Mouse (Mus musculus) hindbrain, embryonic 10.5 days (tissue): Measurements from ENCODE around the gene Cdh26. TPM values are rescaled to one million over a fixed set of nuclear protein-coding genes. Genes with fewer than 3 reads are reported as not detected.

Experiments used
- DNase-seq: peaks from one replicate; pipeline ENCODE4 v3.0.0-alpha.2; 2017; ENCODE audit warnings: low spot score
- H3K27ac ChIP-seq: fragments of 300-500 bp; sonication (generic); 2 replicates; pipeline ENCODE4 v1.5.1; 2016; ENCODE audit warnings: mild to moderate bottlenecking, moderate library complexity
- H3K27me3 ChIP-seq: fragments of 300-500 bp; sonication (generic); 2 replicates; pipeline ENCODE4 v1.6.1; 2016; ENCODE audit warnings: mild to moderate bottlenecking; ENCODE audit not compliant: poor library complexity, insufficient read depth, severe bottlenecking
- H3K36me3 ChIP-seq: fragments of 300-500 bp; sonication (generic); 2 replicates; pipeline ENCODE4 v1.6.1; 2016; ENCODE audit warnings: mild to moderate bottlenecking, moderate library complexity
- H3K4me1 ChIP-seq: fragments of 300-500 bp; sonication (generic); replicated peaks from 2 replicates; pipeline ENCODE4 v1.6.1; 2016; ENCODE audit warnings: mild to moderate bottlenecking
- H3K4me3 ChIP-seq: fragments of 300-500 bp; sonication (generic); 2 replicates; pipeline ENCODE4 v1.5.1; 2016; ENCODE audit warnings: mild to moderate bottlenecking, moderate library complexity
- H3K9me3 ChIP-seq: fragments of 300-500 bp; sonication (generic); 2 replicates; pipeline ENCODE4 v1.6.1; 2016; ENCODE audit warnings: mild to moderate bottlenecking, moderate library complexity
- WGBS: fragments of 180-500 bp; shearing (Covaris S2); methylation state at CpG from one replicate; pipeline ENCODE4 v1.1.7; 2016; 5-methylcytosine and 5-hydroxymethylcytosine counted together
- polyA plus RNA-seq: library from polyadenylated mRNA; unstranded; fragments of >200 nt; fragmentation: Nextera tagmentation; extraction: Ambion mirVana; gene quantifications from 2 replicates; pipeline ENCODE4 v1.2.1, GENCODE M21; 2016

Gene Cdh26
- polyA plus RNA-seq, 1 experiment from 2014 or later: 0.63 TPM

GRCm38 (mm10) chr2:178495816-178496215 is 65.5 kb downstream of the Cdh26 start:
- no peak for DNase-seq
- Histone ChIP-seq H3K27me3 (no peaks in the 10 kb centered on the region), H3K4me1 (peaks cover 23% of the 10 kb centered on the region), H3K9me3 (no peaks in the 10 kb centered on the region), H3K27ac (no peak overlapping the region), H3K4me3 (no peak overlapping the region), H3K36me3 (no peaks in the 10 kb centered on the region)
- WGBS: 94% methylated on average over 2 of the region's 2 CpGs

GRCm38 (mm10) chr2:178497900-178498299 is 67.6 kb downstream of the Cdh26 start:
- DNase-seq: no peak
- Histone ChIP-seq H3K4me3 (no peak overlapping the region), H3K27ac (no peak overlapping the region), H3K27me3 (no peaks in the 10 kb centered on the region), H3K4me1 (peaks cover 14% of the 10 kb centered on the region; the same call in 1 of the 2 replicates), H3K36me3 (no peaks in the 10 kb centered on the region), H3K9me3 (no peaks in the 10 kb centered on the region)
- WGBS: 94% methylated on average over 1 of the region's 1 CpGs

GRCm38 (mm10) chr2:178498409-178498808 is 68.1 kb downstream of the Cdh26 start:
- Histone ChIP-seq H3K9me3 (no peaks in the 10 kb centered on the region), H3K27me3 (no peaks in the 10 kb centered on the region), H3K4me1 (peaks cover 14% of the 10 kb centered on the region; the same call in 1 of the 2 replicates), H3K27ac (no peak overlapping the region), H3K4me3 (no peak overlapping the region), H3K36me3 (no peaks in the 10 kb centered on the region)
- WGBS: 80% methylated on average over 5 of the region's 5 CpGs
- DNase-seq: no peak

- Histone ChIP-seq H3K9me3 (no peaks in the 10 kb centered on the region), H3K27me3 (no peaks in the 10 kb centered on the region), H3K4me1 (no peaks in the 10 kb centered on the region), H3K4me3 (no peak overlapping the region), H3K36me3 (no peaks in the 10 kb centered on the region), H3K27ac (peak overlapping the region; percentile 35; the same call in 1 of the 2 replicates)
- WGBS: 87% methylated on average over 10 of the region's 10 CpGs
- DNase-seq: no peak
Measured at GRCm38 (mm10) chr2:178502469-178502868, 72.1 kb downstream of the Cdh26 start.

GRCm38 (mm10) chr2:178506056-178506455 is 75.7 kb downstream of the Cdh26 start:
- no peak for DNase-seq
- no peaks in the 10 kb centered on the region for H3K36me3 ChIP-seq
- no peak overlapping the region for H3K27ac ChIP-seq
- no peaks in the 10 kb centered on the region for H3K9me3 ChIP-seq
- 73% methylated on average over 12 of the region's 12 CpGs for WGBS
- H3K4me1 ChIP-seq: no peaks in the 10 kb centered on the region
- no peak overlapping the region for H3K4me3 ChIP-seq
- H3K27me3 ChIP-seq: no peaks in the 10 kb centered on the region

- Histone ChIP-seq H3K9me3 (no peaks in the 10 kb centered on the region), H3K27me3 (no peaks in the 10 kb centered on the region), H3K36me3 (no peaks in the 10 kb centered on the region), H3K4me3 (no peak overlapping the region), H3K4me1 (no peaks in the 10 kb centered on the region), H3K27ac (no peak overlapping the region)
- DNase-seq: peak; percentile 76
- 51% methylated on average over 6 of the region's 6 CpGs for WGBS
Measured at GRCm38 (mm10) chr2:178507379-178508014, 77.2 kb downstream of the Cdh26 start.

- DNase-seq: no peak
- H3K4me1 ChIP-seq: no peaks in the 10 kb centered on the region
- WGBS: 80% methylated on average over 6 of the region's 6 CpGs
- H3K36me3 ChIP-seq: no peaks in the 10 kb centered on the region
- no peak overlapping the region for H3K4me3 ChIP-seq
- no peaks in the 10 kb centered on the region for H3K9me3 ChIP-seq
- no peaks in the 10 kb centered on the region for H3K27me3 ChIP-seq
- no peak overlapping the region for H3K27ac ChIP-seq
Measured at GRCm38 (mm10) chr2:178508279-178508678, 77.9 kb downstream of the Cdh26 start.

- Histone ChIP-seq H3K27ac (no peak overlapping the region), H3K4me3 (no peak overlapping the region), H3K9me3 (no peaks in the 10 kb centered on the region), H3K4me1 (peaks cover 11% of the 10 kb centered on the region), H3K27me3 (no peaks in the 10 kb centered on the region), H3K36me3 (no peaks in the 10 kb centered on the region)
- DNase-seq: no peak
- whole genome bisulfite sequencing: 72% methylated on average over 4 of the region's 4 CpGs
Measured at GRCm38 (mm10) chr2:178513043-178513442, 82.7 kb downstream of the Cdh26 start.

- no peak overlapping the region for H3K4me3 ChIP-seq
- H3K27ac ChIP-seq: no peak overlapping the region; the same call in 1 of the 2 replicates
- no peaks in the 10 kb centered on the region for H3K9me3 ChIP-seq
- no peaks in the 10 kb centered on the region for H3K27me3 ChIP-seq
- H3K36me3 ChIP-seq: no peaks in the 10 kb centered on the region
- peak; percentile 20 for DNase-seq
- 67% methylated on average over 16 of the region's 16 CpGs for WGBS
- peaks cover 11% of the 10 kb centered on the region for H3K4me1 ChIP-seq
Measured at GRCm38 (mm10) chr2:178513636-178514071, 83.3 kb downstream of the Cdh26 start.

- Histone ChIP-seq H3K36me3 (no peaks in the 10 kb centered on the region), H3K4me1 (peaks cover 18% of the 10 kb centered on the region), H3K27ac (no peak overlapping the region), H3K27me3 (no peaks in the 10 kb centered on the region), H3K4me3 (no peak overlapping the region), H3K9me3 (no peaks in the 10 kb centered on the region)
- no peak for DNase-seq
- WGBS: 74% methylated on average over 5 of the region's 5 CpGs
Measured at GRCm38 (mm10) chr2:178516421-178516820, 86.1 kb downstream of the Cdh26 start.

- no peak for DNase-seq
- Histone ChIP-seq H3K9me3 (no peaks in the 10 kb centered on the region), H3K27me3 (no peaks in the 10 kb centered on the region), H3K4me1 (peaks cover 18% of the 10 kb centered on the region), H3K4me3 (no peak overlapping the region), H3K36me3 (no peaks in the 10 kb centered on the region), H3K27ac (no peak overlapping the region)
- 84% methylated on average over 9 of the region's 9 CpGs for WGBS
Measured at GRCm38 (mm10) chr2:178516941-178517340, 86.6 kb downstream of the Cdh26 start.

GRCm38 (mm10) chr2:178519321-178519720 is 89.0 kb downstream of the Cdh26 start:
- no peak overlapping the region for H3K27ac ChIP-seq
- no peaks in the 10 kb centered on the region for H3K27me3 ChIP-seq
- no peaks in the 10 kb centered on the region for H3K36me3 ChIP-seq
- H3K9me3 ChIP-seq: no peaks in the 10 kb centered on the region
- H3K4me1 ChIP-seq: peaks cover 18% of the 10 kb centered on the region
- no peak for DNase-seq
- WGBS: 89% methylated on average over 4 of the region's 4 CpGs
- H3K4me3 ChIP-seq: no peak overlapping the region

- Histone ChIP-seq H3K9me3 (no peaks in the 10 kb centered on the region), H3K36me3 (no peaks in the 10 kb centered on the region), H3K4me3 (no peak overlapping the region), H3K4me1 (peaks cover 17% of the 10 kb centered on the region; the same call in 1 of the 2 replicates), H3K27ac (0 out of 2 replicates have a peak overlapping the region, but pooled peaks have one; percentile 18), H3K27me3 (no peaks in the 10 kb centered on the region)
- no peak for DNase-seq
- 49% methylated on average over 2 of the region's 2 CpGs for WGBS
Measured at GRCm38 (mm10) chr2:178520216-178520615, 89.9 kb downstream of the Cdh26 start.
